Comparison of ENCODE assay signal across 22 mouse cellular contexts in genomic region chr1:21554630-21555029, GRCm38 (mm10).
DNase-seq lines count a peak whose midpoint lies in the region; ATAC-seq and TF ChIP-seq lines count a peak whose summit lies in the region.
"Had no signal": no experiment of that assay in that cellular context is flagged by ENCODE, and none has a peak within 500 bp of the region (broad histone marks: within the 10 kb centered on the region; RNA-seq: fewer than 3 reads in every experiment).

No protein-coding gene starts in this region.

- no peak overlapping the region for H3K4me2 ChIP-seq in lung, postnatal 0 days (replicated peaks; ENCODE audit: low read depth, low read length)
- H3K4me2 ChIP-seq: embryonic facial prominence, embryonic 12.5 days; hindbrain, embryonic 13.5 days; intestine, embryonic 15.5 days had no signal

- DNase-seq in B cell, adult 2 months: peak; percentile 12 to 19
- no peak for DNase-seq in G1E (ENCODE audit: low spot score)
- DNase-seq in adrenal gland, postnatal 10 days: no peak
- DNase-seq in lung, postnatal 0 days (ENCODE audit: low spot score): no peak
- DNase-seq in cerebellum, postnatal 4 days (ENCODE audit: low spot score in 2 of 2): no peak
- DNase-seq: adrenal gland, postnatal 14 days; cerebellum, adult 18-20 months; cerebellum, adult 9-11 months; cerebellum, postnatal 36 days; gastrocnemius, adult 2 months; gastrocnemius, postnatal 25 days; heart, adult 11 months; heart, postnatal 10 days; heart, postnatal 4 days; kidney, adult 18-20 months had no signal

- TF ChIP-seq EP300 in lung, postnatal 0 days (IDR thresholded peaks at IDR 0.05): no peak

- ATAC-seq in G1E (ENCODE audit: extremely low read depth, insufficient number of reproducible peaks, low FRiP score, poor library complexity, severe bottlenecking): peak; percentile 28
- ATAC-seq in granulocyte monocyte progenitor cell, adult 5-6 weeks (replicated peaks; ENCODE audit: poor library complexity, severe bottlenecking): peak; percentile 83
- ATAC-seq in megakaryocyte progenitor cell, adult 5-6 weeks (replicated peaks; ENCODE audit: poor library complexity): peak; percentile 76
- ATAC-seq in lung, postnatal 0 days: no peak
- ATAC-seq: forebrain, embryonic 16.5 days; intestine, embryonic 15.5 days had no signal

- H3K4me1 ChIP-seq in G1E (ENCODE audit: insufficient read depth, low read depth, low read length): no peaks in the 10 kb centered on the region
- no peaks in the 10 kb centered on the region for H3K4me1 ChIP-seq in lung, postnatal 0 days (ENCODE audit: insufficient read depth, low read depth, low read length)
- H3K4me1 ChIP-seq: embryonic facial prominence, embryonic 12.5 days; hindbrain, embryonic 13.5 days; intestine, embryonic 15.5 days had no signal

- no peak for TF ChIP-seq CTCF in G1E (IDR thresholded peaks at IDR 0.05; ENCODE audit: low read depth, low read length)
- TF ChIP-seq CTCF in lung, postnatal 0 days (IDR thresholded peaks at IDR 0.05): no peak

- H3K36me3 ChIP-seq in G1E (replicated peaks): no peaks in the 10 kb centered on the region
- H3K36me3 ChIP-seq in lung, postnatal 0 days (ENCODE audit: insufficient read depth, low read length): no peaks in the 10 kb centered on the region
- H3K36me3 ChIP-seq: embryonic facial prominence, embryonic 12.5 days; heart, embryonic 10.5 days; hindbrain, embryonic 13.5 days; intestine, embryonic 15.5 days had no signal

- 52% methylated on average over 6 of the region's 6 CpGs for WGBS in lung, postnatal 0 days

- H3K27me3 ChIP-seq in G1E (ENCODE audit: insufficient read depth, low read length): no peaks in the 10 kb centered on the region
- no peaks in the 10 kb centered on the region for H3K27me3 ChIP-seq in lung, postnatal 0 days (replicated peaks; ENCODE audit: insufficient read depth, low read length)
- H3K27me3 ChIP-seq: embryonic facial prominence, embryonic 12.5 days; hindbrain, embryonic 13.5 days; intestine, embryonic 15.5 days had no signal

- H3K9ac ChIP-seq in lung, postnatal 0 days (replicated peaks; ENCODE audit: low read depth): no peak overlapping the region
- H3K9ac ChIP-seq: embryonic facial prominence, embryonic 12.5 days; hindbrain, embryonic 13.5 days; intestine, embryonic 15.5 days had no signal

- no peak overlapping the region for H3K4me3 ChIP-seq in G1E (ENCODE audit: low read depth, low read length)
- H3K4me3 ChIP-seq in lung, postnatal 0 days (ENCODE audit: low read depth, low read length): no peak overlapping the region
- H3K4me3 ChIP-seq: embryonic facial prominence, embryonic 12.5 days; gastrocnemius, adult 2 months; heart, embryonic 10.5 days; hindbrain, embryonic 13.5 days; intestine, embryonic 15.5 days had no signal

- no peaks in the 10 kb centered on the region for H3K9me3 ChIP-seq in G1E (replicated peaks)
- H3K9me3 ChIP-seq in lung, postnatal 0 days (ENCODE audit: low read length): no peaks in the 10 kb centered on the region
- H3K9me3 ChIP-seq: embryonic facial prominence, embryonic 12.5 days; heart, embryonic 10.5 days; hindbrain, embryonic 13.5 days; intestine, embryonic 15.5 days had no signal

- H3K27ac ChIP-seq in lung, postnatal 0 days (ENCODE audit: low read length): no peak overlapping the region
- H3K27ac ChIP-seq: embryonic facial prominence, embryonic 12.5 days; gastrocnemius, adult 2 months; heart, embryonic 10.5 days; hindbrain, embryonic 13.5 days; intestine, embryonic 15.5 days had no signal

Comparison
In these comparisons a context has a peak if more than half of its experiments do, and no peak if none do; other contexts are left out.
1. DNase-seq: peak in B cell, adult 2 months (2 of 2); none in G1E (single experiment), adrenal gland, postnatal 10 days (single experiment), lung, postnatal 0 days (single experiment) and cerebellum, postnatal 4 days (0 of 2).